Mouse (Mus musculus): ENCODE measurements around the gene Akr1b8.
"Not testable (repeated sequence)": the region's sequence is repeated elsewhere in the genome, so short reads cannot be mapped to it uniquely, and the experiment has no call there.

Akr1b8 gene

DNA sequence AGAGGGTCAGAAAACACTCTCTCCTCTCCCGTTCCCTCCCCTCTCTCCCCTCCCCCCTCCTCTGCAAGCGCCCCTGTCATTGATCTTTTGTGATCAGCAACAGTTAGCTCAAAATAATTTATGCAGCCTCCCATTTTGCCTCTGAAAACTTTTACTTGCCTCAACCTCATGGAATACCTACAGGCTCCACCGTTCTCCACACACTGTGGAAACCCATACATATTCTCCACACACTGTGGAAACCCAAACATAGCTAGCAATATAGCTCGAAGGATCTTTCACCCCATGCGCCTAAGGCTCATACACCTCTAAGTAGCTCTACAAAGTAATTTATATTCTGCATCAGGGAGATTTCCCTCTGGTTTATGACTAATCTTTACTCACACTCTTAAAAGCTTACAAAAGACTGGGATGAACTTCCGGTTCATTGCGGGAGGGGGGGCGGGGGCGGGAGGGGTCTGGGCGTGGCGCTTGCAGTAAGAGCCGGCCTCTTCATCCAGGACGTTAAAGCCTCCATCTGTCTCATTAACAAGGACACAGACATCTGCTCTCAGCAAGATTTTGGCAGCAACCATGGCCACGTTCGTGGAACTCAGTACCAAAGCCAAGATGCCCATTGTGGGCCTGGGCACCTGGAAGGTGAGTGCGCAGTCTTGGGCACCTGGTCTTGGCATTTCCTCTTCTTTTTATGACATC is at the start of gene Akr1b8:
Gene Akr1b8 (plus strand): TSS at position 462 of the 696 bp plus-strand sequence.
- DNase-seq (ENCODE audit: low spot score in 2 of 2): no peak

DNA sequence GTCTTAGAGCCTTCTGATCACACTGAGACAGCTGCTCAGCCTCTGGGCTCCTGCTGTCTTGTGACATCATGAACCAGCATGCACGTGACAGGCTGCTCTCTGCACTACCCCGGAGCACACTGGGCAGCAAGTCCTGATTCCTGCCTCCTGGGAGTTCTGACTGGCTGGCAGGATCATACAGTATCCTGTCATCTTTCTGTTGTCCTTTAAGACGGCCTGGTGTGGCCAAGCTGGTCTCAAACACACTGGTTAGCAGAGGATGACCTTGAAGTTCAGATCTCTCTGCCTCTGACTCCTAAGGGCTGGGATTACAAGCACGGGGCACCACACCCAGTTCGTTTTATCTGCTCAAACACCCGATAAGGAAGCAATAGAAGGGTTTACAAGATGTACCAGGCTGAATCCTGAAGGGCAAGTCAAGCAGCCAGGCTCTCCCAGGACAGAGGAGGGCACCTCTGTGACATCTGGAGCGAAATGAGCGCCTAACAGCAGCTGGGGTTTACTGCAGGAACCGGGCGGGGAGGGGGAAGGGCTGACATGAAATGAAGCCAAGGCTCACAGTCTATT is 49.2 kb upstream of the Akr1b8 start:
- DNase-seq (ENCODE audit: low spot score in 2 of 2): no peak

DNA sequence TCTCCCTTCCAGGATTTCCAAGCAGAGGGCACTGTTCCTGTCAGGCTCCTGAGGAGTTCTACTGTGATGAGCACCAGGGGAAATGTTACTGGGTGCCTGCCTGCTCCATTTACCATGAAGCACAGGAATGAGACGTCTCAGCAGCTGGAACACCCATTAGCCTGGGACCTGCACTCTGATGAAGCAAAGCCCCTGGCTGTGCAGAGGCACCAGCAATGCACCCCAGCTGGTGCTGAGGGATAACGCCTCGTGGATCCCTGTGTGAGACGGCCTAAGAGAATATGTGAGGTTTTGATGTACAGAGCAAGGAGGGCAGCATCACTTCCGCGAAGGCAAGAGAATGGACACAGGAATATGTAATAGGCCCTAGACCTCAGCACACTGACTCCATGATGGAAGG is 47.1 kb upstream of the Akr1b8 start:
- DNase-seq (ENCODE audit: low spot score in 2 of 2): no peak

DNA sequence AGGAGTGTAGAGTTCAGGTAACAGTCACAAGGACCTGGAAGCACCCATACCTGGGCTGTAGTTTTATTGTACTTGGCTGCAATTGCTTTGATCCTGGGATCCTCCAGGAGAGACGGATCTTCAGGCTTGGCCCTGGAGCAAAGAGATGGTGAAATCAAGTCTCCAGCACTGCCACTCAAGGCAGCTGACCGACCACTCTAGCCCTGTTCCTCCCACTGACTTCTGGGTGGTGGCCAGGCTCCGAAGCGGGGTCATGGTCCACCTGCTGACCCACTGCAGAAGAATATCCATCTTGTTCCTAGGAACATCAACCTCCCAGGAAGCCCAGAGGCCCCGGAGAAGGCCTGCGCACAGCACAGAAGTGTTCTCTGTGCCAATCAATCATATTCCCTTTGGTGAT is 44.4 kb upstream of the Akr1b8 start:
- DNase-seq (ENCODE audit: low spot score in 2 of 2): no peak

DNA sequence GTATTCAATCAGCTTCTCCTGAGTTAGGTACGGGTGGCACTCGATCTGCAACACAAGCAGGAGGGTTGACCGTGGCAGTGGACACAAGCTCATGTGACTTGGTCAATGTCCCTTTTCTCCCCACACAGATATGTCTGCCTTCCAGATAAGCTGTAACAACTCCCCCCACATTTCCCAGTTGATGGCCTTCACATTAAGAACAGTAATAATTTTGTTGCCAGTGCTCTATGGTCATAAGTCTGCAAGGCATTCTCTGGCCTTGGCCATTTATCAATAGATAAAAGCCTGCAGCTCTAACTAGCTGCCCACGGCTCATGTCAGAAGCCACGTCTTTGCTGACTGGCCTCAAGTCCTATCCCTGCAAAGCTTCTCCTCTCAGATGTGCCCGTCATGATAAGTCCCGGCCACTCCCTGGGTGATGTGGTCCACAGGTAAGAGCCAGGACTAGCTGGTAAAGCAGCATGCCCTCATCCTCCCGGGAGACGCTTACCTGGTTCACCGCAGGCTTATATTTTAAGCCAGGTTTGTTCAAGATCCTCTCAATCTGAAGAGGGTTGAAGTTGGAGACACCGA is 43.8 kb upstream of the Akr1b8 start:
- DNase-seq (ENCODE audit: low spot score in 2 of 2): no peak

DNA sequence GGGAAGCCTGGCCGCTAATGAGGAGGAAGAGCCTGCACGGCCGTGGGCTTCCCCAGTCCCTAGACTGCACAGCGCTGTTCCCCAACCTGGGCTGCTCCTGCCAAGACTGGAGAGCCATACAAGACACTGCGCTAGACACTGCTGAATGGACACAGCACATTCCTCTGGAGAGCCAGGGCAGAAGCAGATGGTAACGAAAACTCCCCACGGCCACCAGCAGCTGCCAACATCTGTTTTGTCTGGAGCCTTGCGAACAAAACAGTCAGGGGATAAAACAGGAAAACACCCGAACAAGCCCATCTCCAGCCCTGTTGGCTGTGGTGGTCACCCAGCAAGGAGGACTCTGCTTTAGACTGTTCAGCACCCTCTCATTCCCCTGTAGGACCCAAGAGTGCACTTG is 40.5 kb upstream of the Akr1b8 start:
- DNase-seq (ENCODE audit: low spot score in 2 of 2): no peak

DNA sequence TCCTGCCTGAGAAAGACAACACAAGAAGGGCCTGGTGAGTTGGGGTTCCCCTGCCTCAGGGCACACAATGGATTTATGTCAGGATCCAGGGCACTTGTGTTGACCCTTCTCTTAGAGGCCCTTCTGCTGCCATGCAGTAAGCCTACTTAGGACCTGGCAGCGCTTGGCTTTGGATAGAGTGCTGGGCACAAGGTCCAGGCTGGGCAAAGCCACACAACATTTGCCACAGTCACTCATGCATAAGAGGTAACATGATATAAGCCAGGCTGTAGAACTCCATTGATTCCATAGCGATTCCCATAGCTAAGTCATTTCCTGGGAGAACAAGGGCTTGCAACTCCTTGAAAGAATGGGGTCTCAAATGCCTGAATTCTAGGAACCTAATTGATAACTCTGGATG is 40.0 kb upstream of the Akr1b8 start:
- DNase-seq (ENCODE audit: low spot score in 2 of 2): no peak

DNA sequence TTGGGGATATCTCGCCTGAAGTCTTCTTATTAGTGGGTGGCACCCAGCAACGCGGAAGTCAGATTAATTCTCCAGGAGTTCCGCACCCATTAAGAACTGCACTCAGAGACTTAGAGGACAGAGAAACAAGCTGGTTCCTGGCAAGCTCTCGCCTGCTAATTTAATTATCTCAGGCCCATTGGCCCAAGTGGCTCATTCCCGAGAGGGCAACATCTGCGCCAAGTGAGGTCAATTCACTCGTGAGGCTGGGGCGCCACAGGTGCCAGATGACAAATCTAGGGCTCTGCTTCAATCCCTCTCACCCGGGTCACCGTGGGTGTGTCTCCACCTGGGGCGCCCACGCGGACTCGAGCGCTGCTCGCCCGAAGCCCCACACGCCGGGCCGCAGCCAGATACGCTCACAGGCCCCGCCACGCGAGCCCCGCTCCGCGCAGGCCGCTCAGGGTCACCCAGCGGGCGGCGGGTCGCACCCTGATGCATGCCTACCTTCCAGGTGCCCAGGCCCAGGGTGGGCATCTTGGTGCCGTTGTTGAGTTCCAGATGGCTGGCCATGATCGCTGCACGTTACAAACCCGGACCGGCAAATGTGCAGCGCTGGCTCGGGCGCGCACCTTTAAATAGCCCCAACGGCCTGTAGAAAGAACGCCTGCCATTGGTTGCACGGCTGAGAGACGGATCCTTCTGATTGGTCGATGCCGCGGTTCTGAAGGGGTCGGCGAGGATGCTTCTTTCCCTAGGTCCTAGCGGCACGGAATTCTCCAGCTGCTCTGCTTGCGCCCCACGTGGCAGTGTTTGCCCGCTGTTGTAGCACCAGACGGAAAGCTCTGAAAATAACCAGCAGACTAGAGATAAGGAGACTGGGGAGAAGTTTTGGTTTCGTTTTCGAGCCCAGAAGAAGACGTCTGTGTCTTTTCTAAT is 36.8 kb upstream of the Akr1b8 start, which contains the start of gene Akr1b3:
Gene Akr1b3 (minus strand): TSS at position 625 of the 918 bp plus-strand sequence.
- DNase-seq (ENCODE audit: low spot score in 2 of 2): peak; percentile 96 to 98

DNA sequence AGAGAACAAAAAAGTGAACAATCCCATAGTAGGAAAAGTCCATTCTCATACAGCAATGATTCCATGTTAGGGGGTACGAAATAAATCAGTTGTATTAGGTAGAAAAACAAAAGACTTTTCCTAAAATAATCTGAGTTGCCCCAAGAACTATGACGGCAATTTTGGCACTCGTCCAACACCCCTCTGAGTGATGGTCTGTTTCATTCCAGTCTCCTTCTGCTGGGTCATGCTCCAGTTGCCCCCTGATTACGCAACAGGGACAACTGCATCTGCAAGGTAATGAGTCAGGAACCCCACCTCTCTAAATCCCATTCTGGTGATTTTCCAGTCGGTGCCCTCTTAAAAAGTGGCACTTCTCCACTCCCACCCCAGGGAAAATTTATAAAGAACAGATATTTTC is 35.7 kb upstream of the Akr1b8 start:
- DNase-seq (ENCODE audit: low spot score in 2 of 2): peak; percentile 38 to 42

DNA sequence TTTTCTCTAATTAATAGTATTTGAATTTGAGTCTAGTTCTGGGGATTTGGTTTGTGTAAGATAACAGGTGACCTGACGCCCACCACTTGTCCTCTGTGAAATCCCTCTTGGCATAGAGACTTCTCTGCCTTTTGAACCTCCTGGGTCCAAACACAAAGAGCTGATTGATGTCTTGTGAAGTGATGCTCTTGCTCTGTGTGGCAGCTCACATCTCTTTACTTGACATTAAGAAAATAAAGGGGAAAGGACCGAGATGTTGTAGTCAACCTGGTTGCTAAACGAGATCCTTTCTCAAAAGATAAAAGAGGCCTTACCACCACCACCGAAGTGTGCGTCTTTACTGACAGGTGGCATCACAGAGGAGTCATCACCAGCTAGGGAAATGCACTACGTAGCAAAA is 35.3 kb upstream of the Akr1b8 start:
- no peak for DNase-seq (ENCODE audit: low spot score in 2 of 2)

DNA sequence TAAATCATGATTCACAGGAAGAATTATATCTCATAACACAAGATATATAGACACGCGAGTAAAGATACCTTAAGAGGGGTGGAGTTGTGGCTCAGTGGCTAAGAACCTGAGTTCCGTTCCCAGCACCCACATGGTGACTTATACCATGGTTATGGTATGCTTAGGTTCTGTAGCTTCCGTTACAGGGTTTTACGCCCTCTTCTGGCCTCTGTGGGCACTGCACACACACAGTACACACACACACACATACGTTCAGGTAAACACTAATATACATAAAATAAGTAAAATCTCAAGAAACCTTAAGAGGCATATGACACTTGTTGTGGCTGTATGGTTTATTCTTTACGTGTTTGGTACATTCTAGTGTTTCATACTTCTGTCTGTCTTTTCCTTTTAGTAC is 31.8 kb upstream of the Akr1b8 start:
- DNase-seq (ENCODE audit: low spot score in 2 of 2): no peak

DNA sequence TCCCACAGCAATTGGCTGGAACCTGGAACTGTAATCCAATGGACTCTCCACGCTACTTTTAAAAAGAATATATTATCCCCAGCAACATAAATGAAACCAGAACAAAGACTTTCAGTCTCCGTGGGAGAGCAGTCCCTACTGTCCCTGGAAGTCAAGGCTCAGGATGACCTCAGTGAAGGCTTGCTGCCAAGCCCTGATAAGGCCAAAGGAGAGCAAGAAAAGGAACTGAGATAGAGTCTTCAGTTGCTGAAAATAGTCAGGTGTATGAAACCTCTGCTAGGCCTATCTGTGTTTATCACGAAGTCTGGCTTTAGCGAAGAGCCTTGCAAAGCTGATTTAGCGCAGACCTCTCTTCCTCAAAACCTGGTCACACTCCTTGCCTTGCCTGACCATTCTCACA is 22.5 kb upstream of the Akr1b8 start:
- no peak for DNase-seq (ENCODE audit: low spot score in 2 of 2)

DNA sequence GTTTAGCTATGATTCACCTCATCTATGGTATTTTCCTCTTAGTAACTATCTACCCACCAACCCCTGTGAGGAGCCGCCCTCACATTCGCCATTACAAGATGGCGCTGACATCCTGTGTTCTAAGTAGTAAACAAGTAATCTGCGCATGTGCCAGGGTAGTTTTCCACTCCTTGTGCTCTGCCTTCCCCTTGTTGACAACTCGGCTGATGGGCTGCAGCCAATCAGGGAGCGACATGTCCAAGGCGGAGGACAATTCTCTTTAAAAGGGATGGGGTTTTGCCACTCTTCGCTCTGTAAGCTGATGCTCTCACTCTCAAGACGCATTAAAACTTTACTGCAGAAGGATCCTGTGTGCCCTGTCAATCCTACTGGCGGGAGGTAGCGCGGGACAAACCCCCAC is 22.1 kb upstream of the Akr1b8 start:
- DNase-seq (ENCODE audit: low spot score in 2 of 2): not testable (repeated sequence)

DNA sequence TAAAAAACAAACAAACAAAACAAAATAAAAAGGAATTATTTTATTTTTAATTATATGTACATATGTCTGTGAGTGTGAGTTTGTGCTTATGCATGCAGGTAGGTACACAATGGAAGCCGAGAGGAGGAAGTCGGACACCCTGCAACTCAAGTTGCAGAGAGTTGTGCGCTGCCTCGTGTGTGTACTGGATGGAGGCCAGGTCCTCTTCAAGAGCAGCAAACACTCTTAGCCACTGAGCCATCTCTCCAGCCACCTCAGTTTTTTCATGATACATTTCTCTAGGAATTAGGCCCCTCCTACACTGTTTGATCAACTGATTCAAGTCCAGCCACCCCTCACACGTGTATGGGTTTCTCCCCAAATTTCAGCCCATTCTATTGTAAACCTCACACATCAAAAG is 19.2 kb upstream of the Akr1b8 start:
- no peak for DNase-seq (ENCODE audit: low spot score in 2 of 2)

DNA sequence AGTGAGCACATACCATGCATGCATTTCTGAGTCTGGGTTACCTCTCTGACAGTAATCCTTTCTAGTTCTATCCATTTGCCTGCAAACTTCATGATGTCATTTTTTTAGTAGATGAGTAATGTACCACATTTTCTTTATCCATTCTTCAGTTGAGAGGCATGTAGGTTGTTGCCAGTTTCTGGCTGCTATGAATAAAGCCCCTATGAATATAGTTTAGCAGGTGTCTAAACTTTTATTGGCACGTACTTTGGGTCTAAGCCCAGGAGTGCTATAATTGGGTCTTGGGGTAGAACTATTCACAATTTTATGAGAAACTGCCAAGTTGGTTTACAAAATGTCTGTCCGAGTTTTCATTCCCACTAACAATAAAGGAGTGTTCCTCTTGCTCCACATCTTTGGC is 16.1 kb upstream of the Akr1b8 start:
- DNase-seq (ENCODE audit: low spot score in 2 of 2): no peak

DNA sequence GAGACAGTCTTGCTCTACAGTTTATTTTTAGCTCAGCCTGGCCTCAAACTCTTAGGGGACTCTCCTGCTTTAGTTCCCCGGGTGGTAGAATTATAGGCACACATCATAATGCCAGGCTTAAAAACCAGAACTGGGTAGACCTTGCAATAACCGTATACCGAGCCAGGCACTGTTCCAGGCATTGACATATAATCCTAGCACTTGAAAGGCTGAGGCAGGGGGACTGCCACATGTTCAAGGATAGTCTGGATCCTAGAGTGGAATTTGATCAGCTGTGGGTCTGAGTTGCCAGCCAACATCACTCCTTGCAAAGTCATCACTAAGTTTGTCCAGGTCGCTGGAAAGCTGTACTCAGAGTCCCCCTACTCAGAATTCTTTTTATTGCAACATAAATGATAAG is 11.9 kb upstream of the Akr1b8 start:
- no peak for DNase-seq (ENCODE audit: low spot score in 2 of 2)

DNA sequence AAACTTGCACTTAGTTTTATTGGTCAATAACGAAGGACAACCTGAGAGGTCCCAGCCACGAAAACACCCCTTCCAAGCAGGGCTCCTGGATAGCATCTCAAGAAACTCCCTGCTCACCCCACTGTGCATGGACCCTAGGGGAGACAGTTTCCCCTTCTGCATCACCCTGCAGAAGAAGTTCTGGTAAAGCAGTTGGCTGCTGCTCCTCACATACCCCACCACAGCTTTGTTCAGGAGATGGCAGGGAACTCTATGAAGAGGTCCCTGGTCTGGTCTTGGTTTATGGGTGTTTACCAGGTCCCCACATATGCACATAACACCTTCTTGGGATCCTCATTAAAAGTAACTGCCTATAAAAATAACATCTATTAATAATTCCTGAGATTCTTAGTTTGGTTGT is 11.4 kb upstream of the Akr1b8 start:
- DNase-seq (ENCODE audit: low spot score in 2 of 2): no peak

DNA sequence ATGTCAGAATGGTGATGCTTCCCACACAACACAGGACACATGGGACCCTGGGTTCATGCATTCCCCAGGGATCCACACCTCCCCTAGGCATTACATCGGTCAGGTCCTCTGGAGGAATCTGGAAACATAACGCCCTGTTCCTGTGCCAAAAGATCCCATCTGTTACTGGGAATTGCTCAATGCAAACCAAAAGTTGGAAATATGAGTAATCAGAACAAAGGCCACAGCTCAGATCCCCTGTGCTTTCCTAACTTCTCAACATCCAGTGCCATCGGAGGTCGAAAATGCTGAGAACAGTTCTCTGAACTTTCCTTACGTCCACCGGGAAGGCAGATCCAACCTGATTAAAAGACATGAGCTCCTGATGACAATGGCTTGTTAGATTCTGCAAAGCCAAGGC is 10.5 kb upstream of the Akr1b8 start:
- no peak for DNase-seq (ENCODE audit: low spot score in 2 of 2)

DNA sequence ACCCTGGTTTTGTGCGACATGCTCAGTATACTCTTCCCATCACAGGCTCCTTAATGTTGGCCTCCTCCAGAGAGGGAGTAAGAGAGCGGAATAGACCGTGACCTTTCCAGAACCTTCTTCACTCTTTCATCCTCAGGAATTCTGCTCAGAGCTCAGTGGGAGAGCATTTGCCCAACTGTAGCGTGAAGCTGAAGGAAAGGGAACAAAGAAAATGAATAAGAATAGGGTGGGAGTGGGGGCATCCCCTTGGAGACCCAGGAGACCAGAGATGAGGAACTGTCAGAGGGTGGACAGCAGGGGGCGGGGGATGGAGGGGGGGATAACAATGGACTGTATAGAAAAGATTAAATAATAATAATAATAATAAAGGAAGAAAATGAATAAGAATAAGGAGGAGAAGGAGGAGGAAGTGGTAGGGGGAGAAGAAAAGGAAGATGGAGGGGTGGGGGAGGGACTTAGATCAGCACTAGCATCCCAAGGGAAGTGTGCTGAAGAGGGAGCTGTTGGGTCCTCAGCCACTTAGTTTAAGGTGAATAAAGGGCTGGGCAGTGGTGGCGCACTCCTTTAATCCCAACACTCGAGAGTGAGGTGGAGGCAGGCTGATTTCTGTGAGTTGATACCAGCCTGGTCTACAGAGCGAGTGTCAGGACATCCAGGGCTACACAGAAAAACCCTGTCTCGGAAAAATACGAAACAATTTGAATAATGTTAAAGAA is 9.6 kb upstream of the Akr1b8 start:
- DNase-seq (ENCODE audit: low spot score in 2 of 2): no peak

DNA sequence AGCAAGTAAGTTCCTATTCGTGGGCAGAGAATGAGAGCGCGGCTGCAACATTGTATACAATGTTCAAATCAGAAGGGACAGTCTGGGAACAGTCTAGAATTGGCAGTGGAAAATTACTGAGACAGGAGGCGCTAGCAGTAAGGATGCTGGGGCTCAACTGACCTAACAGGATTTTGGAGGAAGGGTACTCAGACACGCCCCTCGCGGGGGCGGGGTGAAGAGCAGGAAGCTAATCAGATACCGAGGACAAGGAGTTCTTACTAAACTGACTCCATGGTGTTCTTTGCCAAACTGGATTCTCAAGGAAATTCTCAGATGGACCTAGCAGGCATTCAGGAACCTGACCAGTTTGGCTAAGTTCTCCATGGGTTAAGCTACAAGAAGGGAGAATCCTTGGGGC is 9.0 kb upstream of the Akr1b8 start:
- DNase-seq (ENCODE audit: low spot score in 2 of 2): no peak

DNA sequence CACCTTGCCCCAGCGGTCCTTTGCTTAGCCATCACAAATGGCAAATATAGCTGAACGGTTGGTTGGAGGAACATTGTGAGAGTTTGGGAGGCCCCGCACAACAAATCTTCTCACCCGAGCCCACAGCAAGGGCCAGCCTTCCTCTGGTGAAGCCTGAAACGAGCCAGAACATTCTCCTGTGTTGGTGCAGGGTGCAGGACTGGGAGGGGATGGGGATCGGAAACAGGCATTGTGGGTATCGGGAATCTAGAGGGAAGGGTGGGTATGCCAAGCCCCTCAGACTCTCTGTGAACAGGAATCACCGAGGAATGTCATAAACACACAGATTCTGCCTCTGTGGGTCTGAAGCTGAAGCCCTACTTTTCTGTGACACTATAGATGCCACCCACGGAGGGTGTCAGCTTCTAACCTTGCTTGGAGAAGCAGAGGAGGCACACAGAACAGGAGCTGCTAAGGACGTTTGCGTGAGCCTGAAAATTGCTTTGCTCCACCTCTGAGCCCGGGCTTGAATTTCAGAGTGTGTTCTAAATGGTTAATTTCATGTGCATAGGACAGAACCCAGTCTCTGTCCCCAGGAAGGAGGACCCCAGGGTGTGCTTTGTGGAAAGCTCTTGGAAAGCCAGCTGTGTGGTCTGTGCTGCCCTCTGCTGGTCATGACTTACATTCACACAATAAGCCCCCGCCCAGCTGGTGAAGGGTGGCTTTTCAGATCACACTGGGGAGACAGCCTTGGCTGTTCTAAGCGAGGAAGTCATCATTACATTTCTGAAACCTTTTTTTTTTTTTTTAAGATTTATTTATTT is 7.6 kb upstream of the Akr1b8 start:
- peak; percentile 82 to 86 for DNase-seq (ENCODE audit: low spot score in 2 of 2)
